Mouse (Mus musculus): ENCODE results near the gene Chpt1.

GRCm38 (mm10) chr10:88513574-88514135 lies 9.8 kb upstream of the Chpt1 start:
- TF ChIP-seq CTCF (IDR thresholded peaks at IDR 0.05; ENCODE audit: low read depth, low read length) (peak; percentile 30), POLR2A (IDR thresholded peaks at IDR 0.05; ENCODE audit: insufficient read depth, low read length) (no peak), EP300 (IDR thresholded peaks at IDR 0.05; ENCODE audit: insufficient read depth, low read depth, low read length) (0 out of 2 replicates have a peak, but pooled peaks have one; percentile 25)

All from ES-Bruce4 (cell line).